Mouse (Mus musculus): ENCODE measurements around the gene Zbtb18. TPM values are rescaled to one million over a fixed set of nuclear protein-coding genes. Genes with fewer than 3 reads are reported as not detected.

Zbtb18 gene
- polyA plus RNA-seq, 1 experiment, result 54.3 TPM

DNA sequence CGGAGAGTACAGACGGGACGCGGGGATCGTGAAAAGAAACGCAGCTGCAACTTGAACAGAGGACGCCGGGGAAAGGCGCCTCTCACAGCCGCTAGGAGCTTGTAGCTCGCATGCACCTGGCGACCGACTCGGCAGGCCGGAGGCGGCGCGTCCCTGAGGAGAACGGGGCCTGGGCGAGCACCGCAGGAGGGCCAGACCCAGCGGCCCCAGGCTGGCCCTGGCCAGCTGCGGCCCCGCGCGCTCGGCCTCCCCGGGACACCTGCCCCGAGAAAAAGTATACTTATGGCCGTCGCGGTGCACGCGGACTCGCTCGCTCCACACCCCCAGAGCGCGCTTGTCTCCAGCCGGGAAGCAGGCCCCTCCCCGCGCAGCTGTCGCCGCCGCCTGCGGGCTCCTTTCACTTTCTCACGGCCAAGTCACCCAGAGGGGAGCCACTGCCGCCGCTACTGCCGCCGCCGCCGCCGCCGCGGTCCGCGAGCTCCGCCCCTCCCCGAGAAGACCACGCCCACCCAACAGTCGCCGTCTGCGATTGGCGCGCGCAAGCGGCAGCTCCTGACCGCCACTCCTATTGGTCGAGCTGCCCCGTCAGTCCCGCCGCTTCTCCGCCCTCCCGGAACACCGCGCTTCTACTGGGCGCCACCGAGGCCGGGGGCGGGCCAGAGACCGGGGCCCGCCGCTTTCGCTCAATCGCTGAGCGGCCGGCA, 507 bp upstream of the Zbtb18 start:
- peak overlapping the region; percentile 88 for H3K4me2 ChIP-seq (ENCODE audit: low read depth)
- peak overlapping the region; percentile 35 for H3K4me3 ChIP-seq
- TF ChIP-seq POLR2AphosphoS2 (IDR thresholded peaks at IDR 0.05; ENCODE audit: insufficient read length, low read depth) (no peak), REST (IDR thresholded peaks at IDR 0.05; ENCODE audit: insufficient read depth, insufficient read length) (no peak), SRF (IDR thresholded peaks at IDR 0.05; ENCODE audit: control insufficient read depth, insufficient read length, low read depth) (peak; percentile 37), MYOD1 (IDR thresholded peaks at IDR 0.05; ENCODE audit: control insufficient read depth in 1 of 3, insufficient read length in 2 of 3, low read depth in 2 of 3) (peak in 2 of 3 experiments; percentile 71 to 89), TCF3 (IDR thresholded peaks at IDR 0.05; ENCODE audit: insufficient read length, low read depth) (no peak), POLR2A (IDR thresholded peaks at IDR 0.05; ENCODE audit: insufficient read length, low read depth) (peak; percentile 52), E2F4 (IDR thresholded peaks at IDR 0.05; ENCODE audit: insufficient read depth) (no peak), MYOG (IDR thresholded peaks at IDR 0.05; ENCODE audit: control insufficient read depth in 1 of 3, insufficient read depth in 1 of 3, insufficient read length in 2 of 3, low read depth in 2 of 3) (peak; percentile 56 to 89 (median 80))
- peaks cover 38% of the 10 kb centered on the region for H3K79me2 ChIP-seq (ENCODE audit: control insufficient read depth, insufficient read depth)
- no peaks in the 10 kb centered on the region for H3K27me3 ChIP-seq (ENCODE audit: control insufficient read depth, insufficient read depth, insufficient read length)
- peak overlapping the region; percentile 89 for H3ac ChIP-seq (ENCODE audit: control insufficient read depth, insufficient read length)
- H3K36me3 ChIP-seq (ENCODE audit: control insufficient read depth, insufficient read depth), result peaks cover 5% of the 10 kb centered on the region

DNA sequence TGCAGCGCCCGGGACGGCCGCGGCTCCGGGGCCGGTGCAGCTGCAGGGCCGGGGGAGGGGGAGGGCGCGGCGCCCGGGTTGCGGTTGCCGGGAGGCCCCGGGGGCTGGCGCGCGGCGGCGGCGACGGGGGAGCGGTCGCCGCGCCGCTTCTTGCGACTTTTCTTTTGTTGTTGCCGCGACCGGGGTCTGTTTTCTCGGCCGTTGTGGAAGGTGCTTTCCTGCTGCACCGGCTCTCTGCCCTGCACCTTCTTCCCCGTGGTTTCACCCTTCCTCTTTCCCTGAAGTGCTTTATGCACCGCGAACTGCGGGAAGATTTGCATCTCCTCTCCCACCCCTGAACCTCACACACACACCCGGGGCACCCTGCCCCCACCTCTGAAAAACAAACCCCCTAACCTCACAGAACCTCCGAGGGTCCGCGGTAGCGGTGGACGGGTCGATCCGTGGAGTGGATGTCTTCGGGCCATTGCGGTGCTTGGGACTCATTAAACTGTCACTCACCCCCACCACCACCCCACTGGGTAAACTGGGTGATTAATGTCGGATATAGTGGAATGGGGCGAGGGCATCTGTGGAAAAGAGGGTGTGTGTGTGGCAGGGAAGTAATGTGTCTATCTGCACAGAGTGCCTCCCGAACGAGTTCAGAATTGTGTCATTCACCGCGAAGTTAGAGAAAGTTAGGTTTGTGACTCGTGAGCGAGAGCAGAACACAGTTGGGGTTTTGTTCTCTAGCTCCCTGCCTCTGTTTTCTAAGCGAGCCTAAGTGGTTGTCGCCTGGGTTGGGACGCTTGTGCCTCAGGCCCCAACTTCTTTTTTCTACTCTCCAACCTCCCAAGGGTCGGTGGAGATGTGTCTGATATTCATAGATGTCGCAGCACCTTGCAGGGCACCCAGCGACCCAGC, 921 bp downstream of the Zbtb18 start:
- Histone ChIP-seq H3K27me3 (ENCODE audit: control insufficient read depth, insufficient read depth, insufficient read length) (no peaks in the 10 kb centered on the region), H3K4me2 (ENCODE audit: low read depth) (peak overlapping the region; percentile 91), H3K36me3 (ENCODE audit: control insufficient read depth, insufficient read depth) (peaks cover 10% of the 10 kb centered on the region), H3ac (ENCODE audit: control insufficient read depth, insufficient read length) (peak overlapping the region; percentile 89), H3K79me2 (ENCODE audit: control insufficient read depth, insufficient read depth) (peaks cover 52% of the 10 kb centered on the region), H3K4me3 (peak overlapping the region; percentile 85)
- TF ChIP-seq POLR2AphosphoS2 (IDR thresholded peaks at IDR 0.05; ENCODE audit: insufficient read length, low read depth), result peak; percentile 60
- TF ChIP-seq POLR2A (IDR thresholded peaks at IDR 0.05; ENCODE audit: insufficient read length, low read depth), result peak; percentile 36
- no peak for TF ChIP-seq TCF3 (IDR thresholded peaks at IDR 0.05; ENCODE audit: insufficient read length, low read depth)
- peak in 1 of 3 experiments; percentile 4 for TF ChIP-seq MYOG (IDR thresholded peaks at IDR 0.05; ENCODE audit: control insufficient read depth in 1 of 3, insufficient read depth in 1 of 3, insufficient read length in 2 of 3, low read depth in 2 of 3)

DNA sequence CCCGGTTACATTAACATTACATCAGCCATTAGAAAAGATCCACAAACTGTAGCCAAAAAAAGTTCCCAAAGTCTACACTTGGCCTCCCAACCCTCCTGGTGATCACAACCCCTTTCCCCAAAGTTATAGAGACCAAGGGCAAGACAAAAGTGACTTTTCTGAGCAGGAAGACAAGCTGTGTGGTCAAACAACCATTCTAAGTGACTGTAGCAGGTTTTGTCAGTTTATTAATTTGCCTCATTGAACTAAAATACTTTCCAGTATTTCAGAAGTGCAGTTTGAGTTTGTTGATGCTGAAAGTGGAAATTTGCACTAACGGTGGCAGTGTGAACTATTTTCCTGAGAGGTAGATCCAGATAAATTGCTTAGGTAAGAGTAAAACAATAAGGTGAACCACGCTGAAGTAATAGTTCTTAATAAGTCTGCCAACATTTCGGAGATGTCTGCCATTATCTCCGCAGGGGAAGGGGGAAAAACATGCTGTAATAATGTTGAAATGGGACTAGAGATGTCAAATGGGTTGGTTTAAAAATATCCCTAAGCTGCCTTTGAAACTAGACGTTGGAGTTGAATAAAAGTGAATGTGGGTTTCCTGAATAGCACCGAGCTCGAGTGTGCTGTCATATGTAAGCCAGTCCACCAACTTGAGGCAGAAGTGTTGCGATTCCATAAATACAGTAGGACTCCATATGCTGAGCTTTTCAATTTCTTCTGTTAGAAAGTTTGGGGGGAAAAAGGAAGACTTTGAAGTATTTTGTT, 1.8 kb downstream of the Zbtb18 start:
- peak overlapping the region; percentile 85 for H3K4me3 ChIP-seq
- no peaks in the 10 kb centered on the region for H3K27me3 ChIP-seq (ENCODE audit: control insufficient read depth, insufficient read depth, insufficient read length)
- peak overlapping the region; percentile 91 for H3K4me2 ChIP-seq (ENCODE audit: low read depth)
- H3ac ChIP-seq (ENCODE audit: control insufficient read depth, insufficient read length), result peak overlapping the region; percentile 89
- TF ChIP-seq CEBPB (IDR thresholded peaks at IDR 0.05; ENCODE audit: insufficient read depth, poor library complexity, severe bottlenecking), result peak; percentile 95
- no peak for TF ChIP-seq SRF (IDR thresholded peaks at IDR 0.05; ENCODE audit: control insufficient read depth, insufficient read length, low read depth)
- peaks cover 61% of the 10 kb centered on the region for H3K79me2 ChIP-seq (ENCODE audit: control insufficient read depth, insufficient read depth)
- H3K36me3 ChIP-seq (ENCODE audit: control insufficient read depth, insufficient read depth), result peaks cover 18% of the 10 kb centered on the region

DNA sequence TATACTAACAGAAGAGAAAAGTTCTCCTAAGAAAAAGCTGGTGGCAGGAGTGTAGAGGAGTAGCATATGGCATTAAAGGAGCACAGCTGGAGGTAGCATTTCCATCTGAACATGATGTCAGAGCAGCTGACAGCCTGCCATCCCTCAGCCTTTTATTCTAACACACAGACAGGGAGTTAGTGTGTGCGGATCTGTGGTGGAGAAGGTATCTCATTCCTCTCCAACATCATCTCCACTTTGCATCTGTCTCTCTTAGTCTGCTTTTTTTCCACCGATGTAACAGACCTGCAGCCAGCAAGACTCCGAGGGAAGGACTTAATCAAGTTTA, 2.3 kb downstream of the Zbtb18 start:
- no peak overlapping the region for H3ac ChIP-seq (ENCODE audit: control insufficient read depth, insufficient read length)
- peak overlapping the region; percentile 85 for H3K4me3 ChIP-seq
- peaks cover 22% of the 10 kb centered on the region for H3K36me3 ChIP-seq (ENCODE audit: control insufficient read depth, insufficient read depth)
- no peaks in the 10 kb centered on the region for H3K27me3 ChIP-seq (ENCODE audit: control insufficient read depth, insufficient read depth, insufficient read length)
- H3K4me2 ChIP-seq (ENCODE audit: low read depth), result peak overlapping the region; percentile 91
- H3K79me2 ChIP-seq (ENCODE audit: control insufficient read depth, insufficient read depth), result peaks cover 66% of the 10 kb centered on the region
- TF ChIP-seq MAX (IDR thresholded peaks at IDR 0.05; ENCODE audit: low read depth) (no peak), E2F4 (IDR thresholded peaks at IDR 0.05; ENCODE audit: insufficient read depth) (no peak), POLR2AphosphoS2 (IDR thresholded peaks at IDR 0.05; ENCODE audit: insufficient read length, low read depth) (peak; percentile 90), REST (IDR thresholded peaks at IDR 0.05; ENCODE audit: insufficient read depth, insufficient read length) (no peak), SRF (IDR thresholded peaks at IDR 0.05; ENCODE audit: control insufficient read depth, insufficient read length, low read depth) (no peak), CEBPB (IDR thresholded peaks at IDR 0.05; ENCODE audit: insufficient read depth, poor library complexity, severe bottlenecking) (no peak), TCF12 (IDR thresholded peaks at IDR 0.05; ENCODE audit: insufficient read depth, poor library complexity, severe bottlenecking) (no peak), MYOD1 (IDR thresholded peaks at IDR 0.05; ENCODE audit: control insufficient read depth in 1 of 3, insufficient read length in 2 of 3, low read depth in 2 of 3) (peak in 2 of 3 experiments; percentile 81 to 84), POLR2A (IDR thresholded peaks at IDR 0.05; ENCODE audit: insufficient read length, low read depth) (peak; percentile 62), MYOG (IDR thresholded peaks at IDR 0.05; ENCODE audit: control insufficient read depth in 1 of 3, insufficient read depth in 1 of 3, insufficient read length in 2 of 3, low read depth in 2 of 3) (peak in 2 of 3 experiments; percentile 75 to 82), TCF3 (IDR thresholded peaks at IDR 0.05; ENCODE audit: insufficient read length, low read depth) (no peak), USF1 (IDR thresholded peaks at IDR 0.05; ENCODE audit: low read depth) (no peak)
